Mouse (Mus musculus): ENCODE measurements around the gene Itgad.

Itgad gene

GRCm38 (mm10) chr7:128180546-128180945 is 26.4 kb downstream of the Itgad start:
- no peak for DNase-seq

DNA sequence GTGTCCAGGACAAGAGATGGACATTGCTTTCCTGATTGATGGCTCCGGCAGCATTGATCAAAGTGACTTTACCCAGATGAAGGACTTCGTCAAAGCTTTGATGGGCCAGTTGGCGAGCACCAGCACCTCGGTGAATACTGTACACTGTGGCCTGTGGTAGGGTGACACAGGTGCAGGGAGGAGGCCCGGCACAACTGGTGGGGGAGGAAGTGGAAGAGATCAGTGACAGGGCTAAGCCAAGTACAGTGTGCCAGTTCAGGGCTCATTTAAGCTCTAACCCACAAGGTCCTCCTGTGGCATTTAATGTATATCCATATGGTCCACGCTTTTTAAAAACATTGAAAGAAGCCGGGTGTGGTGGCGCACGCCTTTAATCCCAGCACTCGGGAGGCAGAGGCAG is 27.5 kb downstream of the Itgad start:
- no peak for DNase-seq

GRCm38 (mm10) chr7:128201607-128202006 is 47.4 kb downstream of the Itgad start:
- DNase-seq, result no peak

DNA sequence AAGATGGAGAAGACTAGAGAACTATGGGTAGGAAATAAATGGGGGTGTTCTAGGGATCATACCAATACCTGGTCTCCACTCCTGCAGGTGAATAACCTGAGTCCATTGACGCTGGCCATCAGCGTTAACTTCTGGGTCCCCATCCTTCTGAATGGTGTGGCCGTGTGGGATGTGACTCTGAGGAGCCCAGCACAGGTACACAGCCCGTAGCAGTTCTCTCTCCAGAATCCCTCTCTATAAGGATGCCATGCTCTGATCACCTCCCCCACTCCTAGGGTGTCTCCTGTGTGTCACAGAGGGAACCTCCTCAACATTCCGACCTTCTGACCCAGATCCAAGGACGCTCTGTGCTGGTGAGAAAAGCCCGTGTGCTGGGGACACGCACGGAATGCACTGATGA is 48.9 kb downstream of the Itgad start:
- DNase-seq, result no peak

DNA sequence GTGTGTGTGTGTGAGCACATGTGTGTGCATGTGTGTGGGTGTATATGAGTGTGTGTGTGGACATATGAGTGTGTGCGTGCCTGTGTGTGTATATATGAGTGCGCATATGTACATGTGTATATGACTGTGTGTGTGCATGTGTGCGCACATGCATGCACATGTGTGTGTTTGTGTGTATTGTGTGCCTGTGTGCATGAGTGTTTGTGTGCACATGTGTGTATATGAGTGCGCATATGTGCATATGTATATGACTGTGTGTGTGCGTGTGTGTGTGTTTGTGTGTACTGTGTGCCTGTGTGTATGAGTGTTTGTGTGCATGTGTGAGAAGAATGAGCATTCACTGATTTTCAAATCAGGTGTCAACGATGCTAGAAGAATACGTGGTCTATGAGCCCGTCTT is 50.0 kb downstream of the Itgad start:
- no peak for DNase-seq

DNA sequence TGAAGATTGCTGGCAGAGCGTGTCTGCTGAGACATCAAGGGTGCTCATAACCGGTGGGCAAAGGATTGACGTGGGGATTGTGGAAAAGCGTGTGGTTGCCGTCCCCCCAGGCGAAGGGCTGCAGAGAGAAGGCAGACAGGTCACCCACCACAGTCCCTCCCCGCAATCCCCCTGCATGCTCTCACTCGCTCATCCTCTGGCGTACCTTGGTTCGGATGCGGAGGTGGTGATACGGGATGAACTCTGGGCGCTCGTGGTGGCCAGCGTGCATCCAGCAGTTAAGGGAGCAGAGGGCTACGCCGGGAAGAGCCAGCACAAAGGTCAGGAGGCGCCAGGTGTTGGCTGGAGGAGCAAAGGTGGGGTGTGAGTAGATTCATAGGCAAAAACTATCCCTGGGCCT is 51.5 kb downstream of the Itgad start:
- DNase-seq, result no peak

GRCm38 (mm10) chr7:128206152-128206551 is 52.0 kb downstream of the Itgad start, which contains the start of gene Cox6a2:
Gene Cox6a2 (minus strand): TSS chr7:128206387.
- DNase-seq, result peak in 1 of 2 experiments; percentile 12

DNA sequence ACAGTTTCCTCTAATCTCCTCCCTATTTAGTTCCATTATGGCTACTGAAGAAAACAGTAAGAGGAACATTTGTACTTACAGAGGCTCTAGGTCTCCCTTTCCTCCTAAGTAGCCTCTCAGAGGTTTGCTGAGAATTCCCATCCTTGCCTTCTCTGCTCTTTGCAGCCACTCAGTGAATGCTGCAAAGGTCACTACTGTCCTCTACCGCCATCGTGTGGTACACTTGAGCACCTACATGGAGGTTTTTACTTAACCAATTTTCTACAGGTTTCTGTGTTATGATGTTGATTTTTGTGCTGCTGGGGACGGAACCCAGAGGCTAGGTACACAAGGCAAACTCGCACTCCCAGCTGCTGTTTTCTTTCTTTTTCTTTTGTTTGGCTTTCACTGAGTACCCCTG is 54.0 kb downstream of the Itgad start:
- DNase-seq, result peak; percentile 83 to 86

DNA sequence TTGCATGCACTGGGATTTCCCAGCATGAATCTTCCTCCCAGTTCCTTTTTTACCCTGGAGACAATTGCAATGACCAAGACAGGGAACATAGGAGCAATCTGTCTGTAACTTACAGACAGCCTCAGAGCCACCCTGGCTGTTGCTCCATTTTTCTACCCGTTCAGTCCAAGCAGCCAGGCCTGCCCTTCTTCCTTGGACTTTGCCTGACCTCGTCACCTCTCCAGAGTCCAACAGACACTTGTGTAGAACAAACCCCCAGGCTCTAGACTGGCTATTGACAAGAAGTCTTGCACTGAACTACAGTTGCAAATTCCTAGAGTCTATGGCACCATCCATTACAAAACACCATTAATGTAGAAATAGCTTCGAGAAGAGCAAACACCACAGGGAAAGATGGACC is 55.6 kb downstream of the Itgad start:
- no peak for DNase-seq

DNA sequence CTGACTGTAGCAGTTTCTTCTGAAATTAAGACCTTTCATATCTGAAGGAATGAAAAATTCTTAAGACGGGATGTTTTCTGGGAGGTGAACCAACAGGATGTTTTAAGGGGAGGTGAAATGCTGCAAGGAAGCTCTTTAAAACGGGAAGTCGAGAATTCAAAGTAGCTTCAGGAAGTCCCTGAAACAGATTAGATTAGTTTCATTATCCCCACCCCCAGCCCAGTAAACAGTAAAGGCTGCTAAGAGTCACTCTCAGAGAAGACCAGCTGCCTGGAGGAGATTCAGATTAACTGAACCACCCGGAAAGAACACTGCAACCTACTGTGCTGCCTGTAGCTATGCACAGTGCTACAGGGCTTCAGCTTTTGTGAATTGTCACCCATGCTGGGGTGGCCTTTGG is 65.8 kb downstream of the Itgad start:
- DNase-seq, result no peak

DNA sequence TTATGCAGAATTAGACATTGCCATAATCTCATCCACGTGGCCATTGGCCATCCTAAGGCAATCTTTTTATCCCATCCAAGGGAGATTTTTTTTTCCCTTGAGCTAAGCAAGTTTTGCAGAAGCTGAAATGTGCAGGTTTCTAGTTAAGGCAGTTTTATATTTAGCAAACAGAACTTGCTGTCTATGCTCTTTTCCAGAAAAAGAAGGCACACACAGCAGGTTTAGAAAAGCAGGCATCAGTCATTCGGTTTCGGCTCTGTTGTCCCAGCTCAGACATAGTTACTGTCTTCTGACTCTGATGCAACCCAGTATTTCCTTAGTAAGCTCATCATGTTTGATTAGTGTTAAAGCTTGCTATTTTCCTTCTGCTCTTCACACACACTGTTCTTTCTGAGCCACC is 66.8 kb downstream of the Itgad start:
- no peak for DNase-seq

DNA sequence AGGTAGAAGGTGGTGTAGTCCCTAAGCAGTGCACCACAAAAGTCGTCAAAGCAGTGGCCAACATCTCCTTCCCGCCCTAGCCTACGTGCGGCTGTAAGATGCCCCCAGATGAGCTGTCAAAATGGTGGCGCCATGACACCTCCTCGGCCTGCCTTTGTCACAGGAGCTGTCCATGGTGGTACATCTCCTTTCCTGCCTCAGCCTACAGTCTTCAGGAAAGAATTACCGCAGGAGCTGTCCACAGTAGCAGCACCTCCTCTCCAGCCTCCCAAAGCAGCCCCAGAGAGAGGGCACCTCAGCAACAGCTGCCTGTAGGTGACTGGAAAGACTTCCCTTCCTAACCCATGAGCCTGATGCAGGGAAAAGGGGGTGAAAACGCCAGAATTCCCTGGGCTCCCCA is 77.6 kb downstream of the Itgad start:
- no peak for DNase-seq

DNA sequence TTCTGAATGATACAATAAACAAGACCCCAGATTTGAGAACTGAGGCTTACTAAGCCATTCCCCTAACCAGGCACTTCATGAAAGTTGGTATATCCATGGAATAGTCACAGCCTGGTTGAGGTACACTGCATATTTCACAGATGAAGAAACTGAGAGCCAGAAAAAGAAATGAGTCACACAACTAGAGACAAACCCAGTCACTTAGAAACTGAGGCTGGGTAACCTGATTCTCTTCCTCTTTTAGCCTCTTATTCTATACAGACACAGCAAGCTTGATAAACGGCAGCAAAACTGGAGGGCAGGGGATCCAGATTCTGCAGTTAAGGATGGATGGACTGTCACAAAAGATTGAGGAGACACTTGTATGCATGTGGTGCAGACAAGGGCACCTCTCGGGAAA is 80.6 kb downstream of the Itgad start:
- no peak for DNase-seq

- no peak for DNase-seq
Observed at GRCm38 (mm10) chr7:128235481-128235880, 81.3 kb downstream of the Itgad start.

DNA sequence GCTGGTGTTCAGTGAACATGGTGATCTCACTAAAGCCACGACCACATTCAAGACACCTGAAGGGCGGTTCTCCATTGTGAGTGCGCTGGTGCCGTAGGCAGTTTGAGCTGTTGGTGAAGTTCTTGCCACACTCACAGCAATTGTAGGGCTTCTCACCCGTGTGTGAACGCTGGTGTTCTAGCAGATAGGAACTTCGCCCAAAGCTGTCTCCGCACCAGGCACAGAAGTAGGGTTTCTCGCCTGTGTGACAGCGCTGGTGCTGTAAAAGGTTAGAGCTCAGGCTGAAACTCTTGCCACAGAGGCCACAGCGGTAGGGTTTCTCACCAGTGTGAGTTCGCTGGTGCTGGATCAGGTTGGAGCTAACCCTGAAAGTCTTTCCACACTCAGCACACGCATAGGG is 82.2 kb downstream of the Itgad start:
- peak in 1 of 2 experiments; percentile 15 for DNase-seq

DNA sequence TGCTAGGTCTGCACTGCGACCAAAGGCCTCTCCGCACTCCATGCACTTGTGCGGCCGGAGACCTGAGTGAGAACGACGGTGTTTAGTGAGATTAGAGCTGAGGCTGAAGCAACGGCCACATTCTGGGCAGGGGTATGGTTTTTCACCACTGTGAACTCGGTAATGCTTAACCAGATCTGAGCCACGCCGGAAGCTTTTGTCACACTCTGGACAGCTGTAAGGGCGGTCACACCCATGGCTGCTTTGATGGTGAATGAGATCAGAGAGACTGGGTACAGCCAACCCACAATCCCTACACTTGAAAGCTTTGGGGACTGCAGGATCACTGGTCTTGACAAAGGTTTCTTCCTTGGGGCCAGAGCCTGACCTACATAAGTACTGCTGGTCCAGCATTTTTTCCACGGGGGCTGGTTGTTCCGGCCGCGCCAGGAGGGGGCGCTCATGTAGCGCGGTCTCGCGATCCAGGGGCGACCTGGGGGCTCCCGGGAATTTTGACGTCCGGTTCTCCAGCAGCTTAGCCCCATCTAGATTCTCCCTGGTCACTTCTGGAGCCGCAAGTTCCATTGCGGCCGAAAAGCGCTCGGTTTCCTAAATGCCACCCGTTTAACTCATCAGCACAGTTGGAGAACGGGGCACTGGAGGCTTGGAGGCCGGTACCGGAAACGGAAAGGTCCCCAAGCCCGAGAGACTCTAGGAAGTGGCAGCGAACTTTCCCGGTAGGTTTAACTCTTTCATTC is 82.8 kb downstream of the Itgad start, which contains the start of gene Armc5:
Armc5 (plus strand) TSS at position 487 of the 737 bp plus-strand sequence.
- DNase-seq, result peak; percentile 93 to 94

- no peak for DNase-seq
Observed at GRCm38 (mm10) chr7:128237593-128237926, 83.4 kb downstream of the Itgad start.

DNA sequence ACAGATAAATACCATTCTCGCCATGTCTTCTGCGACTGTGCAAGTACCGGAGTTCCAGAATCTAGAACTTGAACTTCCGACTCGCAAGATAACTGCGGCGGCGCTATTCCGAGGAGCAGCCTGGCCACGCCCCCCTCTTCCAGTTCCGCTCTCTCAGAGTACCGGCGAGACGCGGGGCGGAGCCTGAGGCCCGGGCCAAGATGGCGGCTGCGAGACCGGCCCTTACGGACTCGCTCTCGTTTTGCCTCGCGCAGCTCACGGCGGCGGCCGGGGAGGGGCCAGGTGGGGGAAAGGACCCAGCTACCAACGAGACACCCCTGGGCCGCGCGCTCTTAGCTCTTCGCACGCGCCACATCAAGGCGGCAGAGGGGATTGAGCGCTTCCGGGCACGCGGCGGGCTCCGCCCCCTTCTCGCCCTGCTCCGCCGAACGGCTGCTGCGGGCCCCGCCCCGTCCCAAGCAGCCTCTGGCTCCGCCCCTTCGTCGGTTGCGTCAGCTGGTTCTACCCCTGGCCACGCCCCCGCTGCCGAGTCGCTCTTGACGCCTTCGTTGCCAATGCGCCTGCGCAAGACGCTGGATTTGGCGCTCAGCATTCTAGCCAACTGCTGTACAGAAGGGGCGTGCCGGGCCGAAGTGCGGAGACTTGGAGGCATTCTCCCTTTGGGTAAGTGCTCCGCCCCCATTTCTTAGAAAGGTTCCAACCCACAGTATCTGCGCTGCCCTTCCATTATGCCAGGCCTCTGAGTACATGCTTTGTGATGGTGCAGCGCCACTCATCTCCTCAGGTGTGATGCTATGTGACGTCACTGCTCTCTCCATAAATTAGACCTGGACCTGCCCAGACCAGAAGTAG is 84.0 kb downstream of the Itgad start, which contains the start of gene 9130023H24Rik:
9130023H24Rik (minus strand) TSS at position 105 of the 852 bp plus-strand sequence.
- peak; percentile 100 for DNase-seq

DNA sequence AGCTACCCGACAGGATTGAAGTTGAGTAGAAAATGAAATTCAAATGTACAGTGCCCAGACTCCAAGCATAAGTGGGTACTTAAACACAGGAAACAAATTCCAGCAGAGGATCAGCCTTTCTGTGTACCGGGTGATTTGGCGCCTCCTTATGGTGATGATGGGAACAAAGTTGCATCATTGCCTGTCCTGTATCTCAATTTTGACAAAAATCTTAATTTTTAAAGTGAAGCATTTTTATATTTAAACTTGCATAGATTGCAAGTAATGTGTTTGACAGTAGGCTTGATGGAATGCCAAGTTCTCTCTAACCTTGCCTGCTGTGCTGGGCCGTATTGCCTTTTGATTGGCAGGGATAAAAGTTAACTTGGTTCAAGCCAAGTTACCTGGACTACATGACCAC is 84.8 kb downstream of the Itgad start:
- DNase-seq, result peak; percentile 24 to 53

GRCm38 (mm10) chr7:128240131-128240784 is 86.1 kb downstream of the Itgad start:
- peak; percentile 48 to 52 for DNase-seq

DNA sequence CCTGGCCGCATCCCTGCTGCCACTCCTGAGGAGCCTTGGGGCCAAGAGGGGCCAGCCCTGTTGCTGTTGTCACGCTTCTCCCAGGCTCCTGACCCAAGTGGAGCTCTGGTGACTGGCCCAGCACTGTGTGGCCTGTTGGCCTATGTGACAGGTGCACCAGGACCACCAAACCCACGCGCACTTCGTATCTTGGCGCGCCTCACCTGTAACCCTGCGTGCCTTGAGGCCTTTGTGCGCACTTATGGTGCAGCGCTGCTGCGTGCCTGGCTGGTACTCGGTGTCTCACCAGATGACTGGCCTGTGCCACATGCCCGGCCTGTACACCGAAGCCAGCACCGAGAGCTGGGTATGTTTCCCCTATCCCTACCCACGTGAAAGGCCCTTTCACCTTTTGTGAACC is 88.2 kb downstream of the Itgad start:
- no peak for DNase-seq

DNA sequence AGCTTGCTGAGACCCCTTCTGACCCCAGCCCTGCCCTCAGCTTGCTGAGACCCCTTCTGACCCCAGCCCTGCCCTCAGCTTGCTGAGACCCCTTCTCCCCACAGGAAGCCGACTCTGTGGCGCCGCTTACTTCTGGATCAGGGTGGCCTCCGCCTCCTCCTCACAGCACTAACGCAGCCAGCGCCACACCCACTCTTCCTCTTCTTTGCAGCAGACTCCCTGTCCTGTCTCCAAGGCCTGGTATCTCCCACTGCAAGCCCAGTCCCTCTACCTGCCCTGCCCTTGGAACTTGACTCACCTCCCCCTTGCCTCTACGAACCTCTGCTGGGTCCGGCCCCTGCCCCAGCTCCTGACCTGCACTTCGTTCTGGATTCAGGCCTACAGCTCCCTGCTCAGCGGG is 89.7 kb downstream of the Itgad start:
- DNase-seq, result no peak

GRCm38 (mm10) chr7:128244410-128245025 is 90.3 kb downstream of the Itgad start:
- DNase-seq, result no peak
